Mouse (Mus musculus): Measurements from ENCODE around the gene Aqp3.

- TF ChIP-seq CTCF (IDR thresholded peaks at IDR 0.05; ENCODE audit: control insufficient read depth, insufficient read depth, insufficient replicate concordance, low read depth, low read length) (no peak), POLR2A (IDR thresholded peaks at IDR 0.05; ENCODE audit: control insufficient read depth, low read depth, low read length) (no peak)
Measured at GRCm38 (mm10) chr4:41086947-41087346, 11.0 kb downstream of the Aqp3 start.
